Mouse (Mus musculus): ENCODE measurements around the gene Nr1h2.

Nr1h2 gene

GRCm38 (mm10) chr7:44548497-44549087, 5.2 kb downstream of the Nr1h2 start, which contains the start of gene Pold1:
Gene Pold1 (minus strand): TSS chr7:44548849.
- DNase-seq = peak; percentile 99

GRCm38 (mm10) chr7:44547725-44548124, 6.0 kb downstream of the Nr1h2 start:
- no peak for DNase-seq

- DNase-seq = no peak
These were observed 6.7 kb downstream of the Nr1h2 start for GRCm38 (mm10) chr7:44547041-44547440.

GRCm38 (mm10) chr7:44546274-44546673, 7.5 kb downstream of the Nr1h2 start:
- DNase-seq = no peak

GRCm38 (mm10) chr7:44543071-44543470, 10.7 kb downstream of the Nr1h2 start:
- no peak for DNase-seq

- no peak for DNase-seq
These were observed 11.2 kb downstream of the Nr1h2 start for GRCm38 (mm10) chr7:44542555-44542954.

- DNase-seq = no peak
These were observed 14.8 kb downstream of the Nr1h2 start for GRCm38 (mm10) chr7:44538756-44539624.

GRCm38 (mm10) chr7:44537496-44537895, 16.3 kb downstream of the Nr1h2 start:
- DNase-seq = no peak

- no peak for DNase-seq
These were observed 16.7 kb downstream of the Nr1h2 start for GRCm38 (mm10) chr7:44537009-44537408.

GRCm38 (mm10) chr7:44536590-44536968, 17.2 kb downstream of the Nr1h2 start:
- no peak for DNase-seq

GRCm38 (mm10) chr7:44535657-44536589, 17.8 kb downstream of the Nr1h2 start:
- DNase-seq = no peak

- no peak for DNase-seq
These were observed 18.9 kb downstream of the Nr1h2 start for GRCm38 (mm10) chr7:44534656-44535441.

- no peak for DNase-seq
These were observed 19.5 kb downstream of the Nr1h2 start for GRCm38 (mm10) chr7:44534242-44534641.

- DNase-seq = no peak
These were observed 20.1 kb downstream of the Nr1h2 start for GRCm38 (mm10) chr7:44533746-44534045.

- DNase-seq = no peak
These were observed 20.6 kb downstream of the Nr1h2 start for GRCm38 (mm10) chr7:44532918-44533745.

GRCm38 (mm10) chr7:44531946-44532732, 21.6 kb downstream of the Nr1h2 start, which contains the start of gene Spib:
Gene Spib (minus strand): TSS chr7:44532071.
- no peak for DNase-seq

GRCm38 (mm10) chr7:44531207-44531606, 22.5 kb downstream of the Nr1h2 start:
- no peak for DNase-seq

- DNase-seq = no peak
These were observed 23.2 kb downstream of the Nr1h2 start for GRCm38 (mm10) chr7:44530507-44530906.

GRCm38 (mm10) chr7:44529518-44529917, 24.2 kb downstream of the Nr1h2 start:
- DNase-seq = no peak
